Mouse (Mus musculus): Measurements from ENCODE around the gene Eddm3b.

The Eddm3b gene

DNA sequence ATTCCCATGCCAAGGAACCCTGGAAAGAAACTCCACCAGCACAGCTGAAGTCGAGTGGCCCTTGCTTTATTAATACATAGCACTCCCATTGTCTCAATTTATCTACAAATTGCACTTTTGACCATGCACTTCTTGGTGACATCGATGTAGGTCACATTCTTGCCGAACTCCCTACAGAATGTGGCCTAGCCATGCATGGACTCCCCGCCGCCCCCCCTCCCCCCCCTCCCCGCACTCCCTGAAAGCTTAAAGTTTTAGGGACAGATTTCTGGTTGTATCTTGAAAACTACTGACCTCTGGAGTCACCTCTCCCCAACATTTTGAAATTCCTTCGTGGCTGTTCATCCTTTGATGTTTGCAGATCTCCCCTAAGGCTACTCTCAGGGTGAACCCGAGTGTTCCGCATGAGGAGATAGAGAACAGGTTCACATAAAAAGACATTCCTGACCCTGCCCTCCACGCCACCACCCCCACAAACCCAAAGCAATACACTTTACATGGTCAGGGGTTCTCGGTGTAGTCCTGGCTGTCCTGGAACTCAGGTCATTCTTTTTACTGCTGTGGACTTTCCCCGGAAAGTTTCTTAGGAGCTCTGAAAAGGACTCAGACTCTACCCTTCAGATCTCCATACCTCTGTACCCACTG lies at the start of gene Eddm3b:
Gene Eddm3b (plus strand): TSS at position 511 of the 645 bp plus-strand sequence.
- no peak for DNase-seq (ENCODE audit: low spot score in 2 of 2)

DNA sequence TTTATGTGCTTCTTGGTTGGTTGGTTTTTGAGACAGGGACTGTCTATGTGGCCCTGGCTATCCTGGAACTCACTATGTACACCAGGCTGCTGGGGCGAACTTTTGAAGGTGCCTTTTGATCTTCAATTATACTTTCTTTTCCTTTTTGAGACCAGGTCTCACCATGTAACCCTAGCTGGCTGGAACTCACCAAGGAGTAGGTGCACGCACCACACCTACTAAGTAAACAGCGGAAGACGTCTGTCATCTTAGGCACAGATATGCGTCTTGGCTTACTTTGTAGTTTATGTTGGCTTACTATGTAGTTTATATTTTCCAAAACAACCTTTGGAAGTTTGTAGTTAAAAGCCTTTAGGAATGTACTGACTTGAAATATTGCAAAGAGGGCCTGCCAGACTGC lies 45.3 kb upstream of the Eddm3b start:
- no peak for DNase-seq (ENCODE audit: low spot score in 2 of 2)

GRCm38 (mm10) chr14:51069617-51070016 lies 44.6 kb upstream of the Eddm3b start:
- DNase-seq (ENCODE audit: low spot score in 2 of 2) = no peak

GRCm38 (mm10) chr14:51074335-51074734 lies 39.9 kb upstream of the Eddm3b start, which contains the start of gene Olfr750:
TSS of gene Olfr750 (minus strand) at chr14:51074435.
- DNase-seq (ENCODE audit: low spot score in 2 of 2) = no peak

DNA sequence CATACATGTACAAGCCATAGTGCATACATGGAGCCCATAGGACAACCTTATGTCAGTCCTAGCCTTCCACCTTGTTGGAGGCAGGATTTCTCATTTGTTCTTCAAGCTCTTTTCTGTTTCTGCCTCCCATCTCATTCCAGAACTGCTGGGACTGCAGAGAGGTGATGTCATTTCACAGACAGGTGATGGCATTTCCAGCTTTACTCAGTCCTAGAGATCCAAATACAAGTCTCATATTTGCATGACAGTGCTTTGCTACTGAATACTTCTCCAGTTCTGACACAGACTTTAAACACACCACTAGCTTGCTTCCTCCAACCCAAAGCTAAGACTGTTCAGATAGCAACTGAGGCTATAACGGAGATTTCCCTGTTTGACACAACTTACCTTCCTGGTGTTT lies 35.0 kb upstream of the Eddm3b start:
- no peak for DNase-seq (ENCODE audit: low spot score in 2 of 2)

DNA sequence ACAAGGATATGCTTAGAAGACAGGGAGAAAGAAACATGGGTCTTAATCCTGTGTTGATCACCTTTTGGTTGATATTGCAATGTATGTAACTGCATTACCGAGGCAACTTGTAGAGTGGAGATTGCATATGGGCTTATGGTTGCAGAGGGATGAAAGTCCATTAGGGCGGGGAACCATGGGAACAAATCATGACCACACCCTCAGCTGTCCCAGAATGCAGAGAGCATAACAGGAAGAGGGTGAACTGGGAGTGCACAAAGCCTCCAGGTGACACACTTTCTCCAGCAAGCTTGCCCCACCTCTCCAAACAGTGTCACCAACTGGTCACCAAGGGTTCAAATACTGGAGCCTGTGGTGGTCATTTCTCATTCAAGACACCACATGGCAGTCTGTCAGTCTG lies 33.2 kb upstream of the Eddm3b start:
- DNase-seq (ENCODE audit: low spot score in 2 of 2) = no peak

DNA sequence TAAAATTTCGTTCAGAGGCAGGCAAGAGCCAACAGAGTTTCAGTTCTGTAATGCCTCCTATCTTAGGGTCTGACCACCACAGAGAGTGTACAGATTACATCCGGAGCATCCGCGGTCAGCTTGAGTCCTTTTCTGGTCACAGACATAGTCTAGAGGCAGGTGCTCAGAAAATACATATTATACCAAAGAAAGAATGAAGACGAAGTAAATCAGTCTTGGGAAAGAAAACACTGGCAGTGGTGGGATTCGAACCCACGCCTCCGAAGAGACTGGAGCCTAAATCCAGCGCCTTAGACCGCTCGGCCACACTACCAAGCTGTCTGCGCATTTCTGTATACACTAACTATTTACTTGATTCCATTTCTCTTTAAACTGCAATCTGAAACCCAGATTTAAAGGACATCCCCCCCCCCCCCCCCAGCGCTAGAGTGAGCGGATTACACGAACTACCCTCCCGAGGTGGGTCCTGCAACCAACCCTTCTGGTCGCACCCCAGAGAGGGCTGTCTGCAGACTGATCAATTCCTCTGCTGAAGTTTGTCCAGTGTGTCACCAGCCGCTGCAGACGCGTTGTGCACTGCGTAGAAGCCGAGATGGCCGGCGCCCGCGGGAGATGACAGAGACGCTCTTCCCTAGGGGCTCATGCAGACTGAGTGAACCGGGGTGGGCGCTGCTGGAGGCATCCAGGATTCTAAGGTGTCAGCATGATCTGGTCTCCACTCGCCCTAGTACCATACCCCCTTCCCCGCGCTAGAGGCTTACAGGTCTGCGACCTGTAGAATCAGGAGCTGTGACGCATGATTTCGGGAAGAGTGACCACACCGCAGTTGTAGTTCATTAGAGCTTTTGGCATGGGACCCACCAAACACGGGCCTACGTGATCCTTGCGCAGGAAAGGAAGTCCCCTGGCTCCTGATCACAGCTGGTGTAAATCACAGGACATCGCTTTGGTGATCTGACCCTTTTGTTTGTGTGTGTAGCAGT lies 31.3 kb upstream of the Eddm3b start:
- DNase-seq (ENCODE audit: low spot score in 2 of 2) = peak in 1 of 2 experiments; percentile 57

GRCm38 (mm10) chr14:51083805-51084204 lies 30.4 kb upstream of the Eddm3b start:
- DNase-seq (ENCODE audit: low spot score in 2 of 2) = no peak

- no peak for DNase-seq (ENCODE audit: low spot score in 2 of 2)
These were observed 29.1 kb upstream of the Eddm3b start for GRCm38 (mm10) chr14:51085086-51085485.

- no peak for DNase-seq (ENCODE audit: low spot score in 2 of 2)
These were observed 28.3 kb upstream of the Eddm3b start for GRCm38 (mm10) chr14:51085911-51086310.

DNA sequence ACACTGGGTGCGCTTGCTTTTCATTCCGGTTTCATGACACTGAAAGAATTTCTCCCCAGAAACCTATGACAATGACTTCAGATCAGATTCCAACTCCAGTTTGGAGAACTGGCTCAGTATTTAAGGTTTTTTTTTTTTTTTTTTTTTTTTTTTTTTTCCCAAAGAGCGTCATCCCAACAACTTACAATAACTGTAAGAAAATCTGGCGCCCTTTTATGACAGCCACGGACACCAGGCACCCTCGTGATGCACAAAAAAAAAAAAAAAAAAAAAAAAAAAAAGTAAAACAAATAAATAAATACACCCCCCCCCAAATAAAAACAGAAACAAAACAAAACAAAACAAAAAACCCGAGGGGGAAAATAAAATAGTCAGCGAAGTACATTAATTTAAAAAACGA lies 26.5 kb upstream of the Eddm3b start:
- DNase-seq (ENCODE audit: low spot score in 2 of 2) = no peak

- DNase-seq (ENCODE audit: low spot score in 2 of 2) = peak; percentile 71 to 88
These were observed 25.9 kb upstream of the Eddm3b start for GRCm38 (mm10) chr14:51088166-51088969.

- DNase-seq (ENCODE audit: low spot score in 2 of 2) = peak; percentile 95 to 98
These were observed 25.1 kb upstream of the Eddm3b start for GRCm38 (mm10) chr14:51088970-51089673.

GRCm38 (mm10) chr14:51089674-51090076 lies 24.6 kb upstream of the Eddm3b start:
- DNase-seq (ENCODE audit: low spot score in 2 of 2) = no peak

GRCm38 (mm10) chr14:51090077-51090781 lies 24.0 kb upstream of the Eddm3b start:
- peak; percentile 69 to 84 for DNase-seq (ENCODE audit: low spot score in 2 of 2)

- peak in 1 of 2 experiments; percentile 24 for DNase-seq (ENCODE audit: low spot score in 2 of 2)
These were observed 23.0 kb upstream of the Eddm3b start, which contains the start of the genes Rnase4 and Ang for GRCm38 (mm10) chr14:51090921-51091900. TSS of gene Rnase4 (plus strand) at chr14:51091077. TSS of gene Ang (plus strand) at chr14:51091150.

GRCm38 (mm10) chr14:51092073-51092620 lies 22.1 kb upstream of the Eddm3b start:
- DNase-seq (ENCODE audit: low spot score in 2 of 2) = no peak

GRCm38 (mm10) chr14:51093496-51093895 lies 20.7 kb upstream of the Eddm3b start:
- no peak for DNase-seq (ENCODE audit: low spot score in 2 of 2)

Data from frontal cortex, postnatal 14 days (tissue).